Mouse (Mus musculus) bone marrow macrophage, adult 2 months (primary cell): Measurements from ENCODE around the gene Vmn2r85.
"Not testable (repeated sequence)": the region's sequence is repeated elsewhere in the genome, so short reads cannot be mapped to it uniquely, and the experiment has no call there.

Experiments used
- CTCF ChIP-seq: IDR thresholded peaks from 2 replicates; pipeline ENCODE4 v1.5.1; 2012; ENCODE audit warnings: low read depth, mild to moderate bottlenecking, low read length, moderate library complexity
- POLR2A ChIP-seq: IDR thresholded peaks from 2 replicates; pipeline ENCODE4 v1.6.1; 2012; ENCODE audit warnings: mild to moderate bottlenecking, low read depth, low read length, borderline replicate concordance

DNA sequence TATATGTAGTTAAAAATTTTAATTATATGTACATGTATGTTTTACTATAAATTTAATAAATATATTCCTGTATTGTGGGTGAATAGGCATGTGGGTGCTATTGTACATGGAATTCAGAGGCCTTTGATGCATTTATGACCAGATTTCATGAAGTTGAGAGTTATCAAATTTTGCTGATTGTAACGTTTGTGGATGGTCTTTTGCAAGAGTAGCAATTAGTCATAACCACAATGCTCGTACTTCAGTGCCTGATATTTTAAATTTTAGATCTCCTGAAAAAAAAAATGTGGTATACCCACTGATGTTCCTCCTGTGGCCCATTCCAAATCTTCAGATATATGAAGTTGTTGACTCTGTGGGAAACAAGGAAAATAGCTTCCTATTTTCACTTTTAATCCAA, 7.1 kb downstream of the Vmn2r85 start:
- not testable (repeated sequence) for TF ChIP-seq CTCF, POLR2A
